Mouse (Mus musculus): Measurements from ENCODE around the gene Olfr1457. TPM values are rescaled to one million over a fixed set of nuclear protein-coding genes. Genes with fewer than 3 reads are reported as not detected.

Olfr1457 gene
- not detected in 2 replicates for polyA plus RNA-seq (2014; fragmentation: Nextera tagmentation; extraction: Ambion mirVana)

GRCm38 (mm10) chr19:13097791-13098190, at the start of gene Olfr1457:
Olfr1457 (minus strand) TSS chr19:13097891.
- H3K4me1 ChIP-seq (replicated peaks; ENCODE audit: control insufficient read depth, insufficient read depth, low read length) = no peaks in the 10 kb centered on the region
- H3K27me3 ChIP-seq (ENCODE audit: control insufficient read depth, insufficient read depth, low read length) = no peaks in the 10 kb centered on the region
- no peak within 1 kb of the TSS for H3K9ac ChIP-seq (ENCODE audit: low read depth, low read length)
- no peak within 1 kb of the TSS for H3K4me2 ChIP-seq (replicated peaks; ENCODE audit: low read depth, low read length)
- peaks cover 2% of the 10 kb centered on the region; the same call in 1 of the 2 replicates for H3K9me3 ChIP-seq (ENCODE audit: control insufficient read depth, low read length)
- ATAC-seq (ENCODE audit: low FRiP score) (no peak), DNase-seq (ENCODE audit: low spot score) (no peak)
- H3K4me3 ChIP-seq (ENCODE audit: low read depth, low read length) = no peak within 1 kb of the TSS
- H3K36me3 ChIP-seq (ENCODE audit: control insufficient read depth, insufficient read depth, low read length) = no peaks in the 10 kb centered on the region
- H3K27ac ChIP-seq (ENCODE audit: low read depth, low read length) = no peak within 1 kb of the TSS
- WGBS = 73% methylated on average over 2 of the region's 2 CpGs

DNA sequence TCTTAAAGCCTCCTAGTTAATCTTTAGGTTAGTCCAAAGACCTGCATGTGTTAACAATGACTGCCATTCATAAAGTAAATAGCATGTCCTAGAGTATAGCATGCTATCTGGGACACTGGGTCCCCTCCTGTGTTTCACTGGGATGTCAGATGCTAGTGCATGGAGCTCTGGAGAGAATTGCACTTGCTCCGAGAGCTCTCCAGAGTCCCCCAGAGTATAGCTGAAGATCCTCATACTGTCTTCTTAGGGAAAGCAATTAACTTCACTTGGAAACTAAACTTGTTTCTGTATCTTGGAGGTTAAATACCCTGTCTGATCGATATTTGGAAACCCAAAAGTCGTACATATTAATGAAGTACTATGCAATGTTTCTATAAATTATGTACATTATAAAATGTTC, 9.0 kb upstream of the Olfr1457 start, which contains the start of gene Olfr1458:
Olfr1458 (minus strand) TSS at position 101 of the 400 bp plus-strand sequence.
- Histone ChIP-seq H3K36me3 (ENCODE audit: control insufficient read depth, insufficient read depth, low read length) (no peaks in the 10 kb centered on the region), H3K4me2 (replicated peaks; ENCODE audit: low read depth, low read length) (no peak within 1 kb of the TSS), H3K9ac (ENCODE audit: low read depth, low read length) (no peak within 1 kb of the TSS), H3K27me3 (ENCODE audit: control insufficient read depth, insufficient read depth, low read length) (no peaks in the 10 kb centered on the region), H3K27ac (ENCODE audit: low read depth, low read length) (no peak within 1 kb of the TSS), H3K4me3 (ENCODE audit: low read depth, low read length) (no peak within 1 kb of the TSS), H3K9me3 (ENCODE audit: control insufficient read depth, low read length) (no peaks in the 10 kb centered on the region), H3K4me1 (replicated peaks; ENCODE audit: control insufficient read depth, insufficient read depth, low read length) (no peaks in the 10 kb centered on the region)
- ATAC-seq (ENCODE audit: low FRiP score) (no peak), DNase-seq (ENCODE audit: low spot score) (no peak)
- 77% methylated on average over 3 of the region's 3 CpGs for WGBS

GRCm38 (mm10) chr19:13093908-13094307, 3.8 kb downstream of the Olfr1457 start:
- no peak for ATAC-seq (ENCODE audit: low FRiP score)

GRCm38 (mm10) chr19:13060310-13060709, 37.4 kb downstream of the Olfr1457 start, which contains the start of gene Olfr1454:
Olfr1454 (plus strand) TSS chr19:13060610.
- peaks cover 2% of the 10 kb centered on the region; the same call in 1 of the 2 replicates for H3K9me3 ChIP-seq (ENCODE audit: control insufficient read depth, low read length)
- H3K4me1 ChIP-seq (replicated peaks; ENCODE audit: control insufficient read depth, insufficient read depth, low read length) = no peaks in the 10 kb centered on the region
- no peaks in the 10 kb centered on the region for H3K36me3 ChIP-seq (ENCODE audit: control insufficient read depth, insufficient read depth, low read length)
- no peak within 1 kb of the TSS for H3K27ac ChIP-seq (ENCODE audit: low read depth, low read length)
- WGBS = 81% methylated on average over 2 of the region's 2 CpGs
- H3K4me2 ChIP-seq (replicated peaks; ENCODE audit: low read depth, low read length) = no peak within 1 kb of the TSS
- H3K4me3 ChIP-seq (ENCODE audit: low read depth, low read length) = no peak within 1 kb of the TSS
- ATAC-seq (ENCODE audit: low FRiP score) (no peak), DNase-seq (ENCODE audit: low spot score) (no peak)
- H3K27me3 ChIP-seq (ENCODE audit: control insufficient read depth, insufficient read depth, low read length) = no peaks in the 10 kb centered on the region
- H3K9ac ChIP-seq (ENCODE audit: low read depth, low read length) = no peak within 1 kb of the TSS

More at GRCm38 (mm10) chr19:13093908-13094307, 3.8 kb downstream of the Olfr1457 start:
- WGBS = 83% methylated on average over 1 of the region's 1 CpGs
- Histone ChIP-seq H3K36me3 (ENCODE audit: control insufficient read depth, insufficient read depth, low read length) (no peaks in the 10 kb centered on the region), H3K27me3 (ENCODE audit: control insufficient read depth, insufficient read depth, low read length) (no peaks in the 10 kb centered on the region), H3K4me3 (ENCODE audit: low read depth, low read length) (no peak overlapping the region), H3K9ac (ENCODE audit: low read depth, low read length) (no peak overlapping the region), H3K9me3 (ENCODE audit: control insufficient read depth, low read length) (peaks cover 2% of the 10 kb centered on the region; the same call in 1 of the 2 replicates), H3K4me2 (replicated peaks; ENCODE audit: low read depth, low read length) (no peak overlapping the region), H3K27ac (ENCODE audit: low read depth, low read length) (no peak overlapping the region), H3K4me1 (replicated peaks; ENCODE audit: control insufficient read depth, insufficient read depth, low read length) (no peaks in the 10 kb centered on the region)
- DNase-seq (ENCODE audit: low spot score) = no peak

Other genes with a start within 250 kb of the Olfr1457 start
- not detected in 2 replicates for gene Olfr1444, start 240.6 kb downstream of the Olfr1457 start, polyA plus RNA-seq (2014; fragmentation: Nextera tagmentation; extraction: Ambion mirVana)
- not detected in 2 replicates for gene Olfr1445, start 214.0 kb downstream of the Olfr1457 start, polyA plus RNA-seq (2014; fragmentation: Nextera tagmentation; extraction: Ambion mirVana)
- not detected in 2 replicates for gene Olfr1446, start 204.4 kb downstream of the Olfr1457 start, polyA plus RNA-seq (2014; fragmentation: Nextera tagmentation; extraction: Ambion mirVana)
- not detected in 2 replicates for gene Olfr1447, start 194.1 kb downstream of the Olfr1457 start, polyA plus RNA-seq (2014; fragmentation: Nextera tagmentation; extraction: Ambion mirVana)
- not detected in 2 replicates for gene Olfr1448, start 173.5 kb downstream of the Olfr1457 start, polyA plus RNA-seq (2014; fragmentation: Nextera tagmentation; extraction: Ambion mirVana)
- gene Olfr1449, start 167.1 kb downstream of the Olfr1457 start, polyA plus RNA-seq (2014; fragmentation: Nextera tagmentation; extraction: Ambion mirVana) = not detected in 2 replicates
- not detected in 2 replicates for gene Olfr1450, start 147.6 kb downstream of the Olfr1457 start, polyA plus RNA-seq (2014; fragmentation: Nextera tagmentation; extraction: Ambion mirVana)
- gene Olfr1451, start 102.9 kb downstream of the Olfr1457 start, polyA plus RNA-seq (2014; fragmentation: Nextera tagmentation; extraction: Ambion mirVana) = not detected in 2 replicates
- gene Olfr1453, start 69.6 kb downstream of the Olfr1457 start, polyA plus RNA-seq (2014; fragmentation: Nextera tagmentation; extraction: Ambion mirVana) = not detected in 2 replicates
- gene Olfr1454, start 37.3 kb downstream of the Olfr1457 start, polyA plus RNA-seq (2014; fragmentation: Nextera tagmentation; extraction: Ambion mirVana) = not detected in 2 replicates
- not detected in 2 replicates for gene Olfr1458, start 8.9 kb upstream of the Olfr1457 start, polyA plus RNA-seq (2014; fragmentation: Nextera tagmentation; extraction: Ambion mirVana)
- 0.02 TPM in 1 of 2 replicates, not detected in the other for gene Olfr1459, start 51.7 kb upstream of the Olfr1457 start, polyA plus RNA-seq (2014; fragmentation: Nextera tagmentation; extraction: Ambion mirVana)
- not detected in 2 replicates for gene Olfr1461, start 65.1 kb upstream of the Olfr1457 start, polyA plus RNA-seq (2014; fragmentation: Nextera tagmentation; extraction: Ambion mirVana)
- not detected in 2 replicates for gene Olfr1462, start 87.8 kb upstream of the Olfr1457 start, polyA plus RNA-seq (2014; fragmentation: Nextera tagmentation; extraction: Ambion mirVana)
- gene Olfr1463, start 133.4 kb upstream of the Olfr1457 start, polyA plus RNA-seq (2014; fragmentation: Nextera tagmentation; extraction: Ambion mirVana) = not detected in 2 replicates
- not detected in 2 replicates for gene Olfr1465, start 217.7 kb upstream of the Olfr1457 start, polyA plus RNA-seq (2014; fragmentation: Nextera tagmentation; extraction: Ambion mirVana)
- gene Olfr1466, start 241.0 kb upstream of the Olfr1457 start, polyA plus RNA-seq (2014; fragmentation: Nextera tagmentation; extraction: Ambion mirVana) = not detected in 2 replicates

All from hindbrain, embryonic 11.5 days (tissue).